Mouse (Mus musculus) 416B (cell line): ENCODE data around the gene Cntn5.

Experiments used
- DNase-seq: peaks from one replicate; pipeline ENCODE4 v3.0.0; 2011; ENCODE audit warnings: low read depth

Cntn5 gene

GRCm38 (mm10) chr9:9920580-9920979 lies 984.0 kb downstream of the Cntn5 start:
- no peak for DNase-seq

GRCm38 (mm10) chr9:9899070-9899469 lies 1005.5 kb downstream of the Cntn5 start:
- DNase-seq, result no peak

GRCm38 (mm10) chr9:9886210-9886609 lies 1018.4 kb downstream of the Cntn5 start:
- DNase-seq, result peak; percentile 10

- no peak for DNase-seq
Observed at GRCm38 (mm10) chr9:9882779-9883383, 1021.7 kb downstream of the Cntn5 start.

- no peak for DNase-seq
Observed at GRCm38 (mm10) chr9:9872112-9873035, 1032.2 kb downstream of the Cntn5 start.

- no peak for DNase-seq
Observed at GRCm38 (mm10) chr9:9860631-9861030, 1043.9 kb downstream of the Cntn5 start.

GRCm38 (mm10) chr9:9859323-9859722 lies 1045.3 kb downstream of the Cntn5 start:
- DNase-seq, result no peak

GRCm38 (mm10) chr9:9854791-9855190 lies 1049.8 kb downstream of the Cntn5 start:
- DNase-seq, result no peak

GRCm38 (mm10) chr9:9830231-9830630 lies 1074.3 kb downstream of the Cntn5 start:
- peak; percentile 31 for DNase-seq

GRCm38 (mm10) chr9:9819963-9820362 lies 1084.6 kb downstream of the Cntn5 start:
- DNase-seq, result no peak

GRCm38 (mm10) chr9:9817477-9817876 lies 1087.1 kb downstream of the Cntn5 start:
- DNase-seq, result no peak

GRCm38 (mm10) chr9:9799546-9799945 lies 1105.0 kb downstream of the Cntn5 start:
- DNase-seq, result no peak

- DNase-seq, result peak; percentile 41
Observed at GRCm38 (mm10) chr9:9783680-9784079, 1120.9 kb downstream of the Cntn5 start.

GRCm38 (mm10) chr9:9781157-9781884 lies 1123.3 kb downstream of the Cntn5 start:
- DNase-seq, result no peak

- no peak for DNase-seq
Observed at GRCm38 (mm10) chr9:9779646-9780045, 1124.9 kb downstream of the Cntn5 start.

GRCm38 (mm10) chr9:9770777-9771176 lies 1133.8 kb downstream of the Cntn5 start:
- no peak for DNase-seq

GRCm38 (mm10) chr9:9769659-9770058 lies 1134.9 kb downstream of the Cntn5 start:
- DNase-seq, result no peak

GRCm38 (mm10) chr9:9718145-9718544 lies 1186.4 kb downstream of the Cntn5 start:
- no peak for DNase-seq

- DNase-seq, result no peak
Observed at GRCm38 (mm10) chr9:9708671-9709070, 1195.9 kb downstream of the Cntn5 start.

GRCm38 (mm10) chr9:9707766-9708165 lies 1196.8 kb downstream of the Cntn5 start:
- no peak for DNase-seq

GRCm38 (mm10) chr9:9705180-9705579 lies 1199.4 kb downstream of the Cntn5 start:
- no peak for DNase-seq

GRCm38 (mm10) chr9:9696636-9697035 lies 1207.9 kb downstream of the Cntn5 start:
- no peak for DNase-seq
